Mouse (Mus musculus): ENCODE results near the gene Tas2r137.

Tas2r137 gene

GRCm38 (mm10) chr6:40490933-40491332 is at the start of gene Tas2r137:
Gene Tas2r137, plus strand, starts transcription at chr6:40491233.
- DNase-seq (ENCODE audit: low read depth) = no peak

GRCm38 (mm10) chr6:40441276-40441675 is 49.8 kb upstream of the Tas2r137 start:
- DNase-seq (ENCODE audit: low read depth) = no peak

- no peak for DNase-seq (ENCODE audit: low read depth)
These were observed 49.3 kb upstream of the Tas2r137 start for GRCm38 (mm10) chr6:40441755-40442154.

- no peak for DNase-seq (ENCODE audit: low read depth)
These were observed 47.6 kb upstream of the Tas2r137 start for GRCm38 (mm10) chr6:40443281-40443928.

GRCm38 (mm10) chr6:40448626-40449025 is 42.4 kb upstream of the Tas2r137 start:
- DNase-seq (ENCODE audit: low read depth) = no peak

GRCm38 (mm10) chr6:40454436-40455041 is 36.5 kb upstream of the Tas2r137 start:
- no peak for DNase-seq (ENCODE audit: low read depth)

- no peak for DNase-seq (ENCODE audit: low read depth)
These were observed 25.3 kb upstream of the Tas2r137 start for GRCm38 (mm10) chr6:40465710-40466109.

GRCm38 (mm10) chr6:40470916-40471719 is 19.9 kb upstream of the Tas2r137 start, which contains the start of gene Ssbp1:
Gene Ssbp1, plus strand, starts transcription at chr6:40471352.
- DNase-seq (ENCODE audit: low read depth) = peak; percentile 89

- DNase-seq (ENCODE audit: low read depth) = no peak
These were observed 19.4 kb upstream of the Tas2r137 start for GRCm38 (mm10) chr6:40471720-40472010.

GRCm38 (mm10) chr6:40476132-40476531 is 14.9 kb upstream of the Tas2r137 start:
- no peak for DNase-seq (ENCODE audit: low read depth)

GRCm38 (mm10) chr6:40479705-40480104 is 11.3 kb upstream of the Tas2r137 start:
- no peak for DNase-seq (ENCODE audit: low read depth)

- DNase-seq (ENCODE audit: low read depth) = no peak
These were observed 8.7 kb upstream of the Tas2r137 start for GRCm38 (mm10) chr6:40482318-40482717.

- DNase-seq (ENCODE audit: low read depth) = no peak
These were observed 2.2 kb downstream of the Tas2r137 start, which contains the start of gene Tas2r108 for GRCm38 (mm10) chr6:40493229-40493628. Gene Tas2r108, plus strand, starts transcription at chr6:40493529.

GRCm38 (mm10) chr6:40519408-40519807 is 28.4 kb downstream of the Tas2r137 start, which contains the start of gene Prss37:
Gene Prss37, minus strand, starts transcription at chr6:40519508.
- DNase-seq (ENCODE audit: low read depth) = no peak

All from c-Kit-positive CD71-positive TER-119-negative erythroid progenitor cells, embryonic 14.5 days (primary cell).